Mouse (Mus musculus): ENCODE results near the gene Timm44. TPM values are rescaled to one million over a fixed set of nuclear protein-coding genes. Genes with fewer than 3 reads are reported as not detected.

Gene Timm44
- 38.3 and 39.3 TPM in 2 replicates for polyA plus RNA-seq (2015; fragmentation: Nextera tagmentation; extraction: Ambion mirVana)

GRCm38 (mm10) chr8:4275275-4276110 is at the start of gene Timm44:
Gene Timm44, minus strand, starts transcription at chr8:4275913.
- no peaks in the 10 kb centered on the region for H3K9me3 ChIP-seq
- H3K4me3 ChIP-seq, result peak within 1 kb of the TSS; percentile 75

GRCm38 (mm10) chr8:4324983-4325750 is 49.5 kb upstream of the Timm44 start, which contains the start of the genes Ccl25 and Elavl1:
Gene Ccl25, plus strand, starts transcription at chr8:4325210.
Gene Elavl1, minus strand, starts transcription at chr8:4325413.
- H3K36me3 ChIP-seq, result peaks cover 43% of the 10 kb centered on the region
- H3K4me3 ChIP-seq, result peak within 1 kb of the TSS; percentile 99
- H3K9ac ChIP-seq, result peak within 1 kb of the TSS; percentile 99
- H3K4me2 ChIP-seq, result peak within 1 kb of the TSS; percentile 88
- H3K27me3 ChIP-seq, result no peaks in the 10 kb centered on the region
- peaks cover 53% of the 10 kb centered on the region for H3K4me1 ChIP-seq (replicated peaks)
- under 1% methylated on average over 77 of the region's 78 CpGs for WGBS
- H3K27ac ChIP-seq (replicated peaks), result peak within 1 kb of the TSS; percentile 91
- H3K9me3 ChIP-seq, result no peaks in the 10 kb centered on the region
- ATAC-seq (ENCODE audit: low read depth), result peak; percentile 99

More at GRCm38 (mm10) chr8:4275275-4276110, at the start of gene Timm44:
- Histone ChIP-seq H3K27me3 (no peaks in the 10 kb centered on the region), H3K4me1 (replicated peaks) (peaks cover 14% of the 10 kb centered on the region), H3K9ac (peak within 1 kb of the TSS; percentile 83), H3K27ac (replicated peaks) (peak within 1 kb of the TSS; percentile 77), H3K36me3 (peaks cover 33% of the 10 kb centered on the region), H3K4me2 (peak within 1 kb of the TSS; percentile 62)
- ATAC-seq (ENCODE audit: low read depth), result peak; percentile 96
- WGBS, result under 1% methylated on average over 39 of the region's 39 CpGs

GRCm38 (mm10) chr8:4324525-4324924 is 48.8 kb upstream of the Timm44 start:
- Histone ChIP-seq H3K27ac (replicated peaks) (peak overlapping the region; percentile 91), H3K9me3 (no peaks in the 10 kb centered on the region), H3K27me3 (no peaks in the 10 kb centered on the region), H3K9ac (peak overlapping the region; percentile 99), H3K4me2 (peak overlapping the region; percentile 88), H3K4me3 (peak overlapping the region; percentile 99), H3K4me1 (replicated peaks) (peaks cover 56% of the 10 kb centered on the region), H3K36me3 (peaks cover 40% of the 10 kb centered on the region)
- ATAC-seq (ENCODE audit: low read depth), result peak; percentile 66
- WGBS, result under 1% methylated on average over 42 of the region's 42 CpGs

- Histone ChIP-seq H3K4me1 (replicated peaks) (peaks cover 56% of the 10 kb centered on the region), H3K27ac (replicated peaks) (no peak overlapping the region)
- 4% methylated on average over 6 of the region's 6 CpGs for WGBS
Observed at GRCm38 (mm10) chr8:4323917-4324316, 48.2 kb upstream of the Timm44 start.

GRCm38 (mm10) chr8:4322470-4322869 is 46.8 kb upstream of the Timm44 start:
- Histone ChIP-seq H3K9me3 (no peaks in the 10 kb centered on the region), H3K9ac (no peak overlapping the region), H3K4me2 (peak overlapping the region; percentile 88), H3K4me1 (replicated peaks) (peaks cover 56% of the 10 kb centered on the region), H3K36me3 (peaks cover 19% of the 10 kb centered on the region), H3K27me3 (no peaks in the 10 kb centered on the region), H3K27ac (replicated peaks) (no peak overlapping the region), H3K4me3 (0 out of 2 replicates have a peak overlapping the region, but pooled peaks have one; percentile 99)
- 36% methylated on average over 2 of the region's 2 CpGs for WGBS
- ATAC-seq (ENCODE audit: low read depth), result no peak

More at GRCm38 (mm10) chr8:4323917-4324316, 48.2 kb upstream of the Timm44 start:
- Histone ChIP-seq H3K9ac (peak overlapping the region; percentile 99), H3K27me3 (no peaks in the 10 kb centered on the region), H3K9me3 (no peaks in the 10 kb centered on the region), H3K4me2 (peak overlapping the region; percentile 88), H3K4me3 (peak overlapping the region; percentile 99), H3K36me3 (peaks cover 34% of the 10 kb centered on the region)
- no peak for ATAC-seq (ENCODE audit: low read depth)

GRCm38 (mm10) chr8:4321031-4321430 is 45.3 kb upstream of the Timm44 start:
- H3K4me3 ChIP-seq, result no peak overlapping the region
- no peak overlapping the region for H3K27ac ChIP-seq (replicated peaks)
- ATAC-seq (ENCODE audit: low read depth), result no peak
- 78% methylated on average over 2 of the region's 2 CpGs for WGBS
- peaks cover 18% of the 10 kb centered on the region for H3K36me3 ChIP-seq
- no peak overlapping the region for H3K9ac ChIP-seq
- H3K9me3 ChIP-seq, result no peaks in the 10 kb centered on the region
- H3K4me1 ChIP-seq (replicated peaks), result peaks cover 47% of the 10 kb centered on the region
- H3K4me2 ChIP-seq, result no peak overlapping the region
- H3K27me3 ChIP-seq, result no peaks in the 10 kb centered on the region

GRCm38 (mm10) chr8:4320404-4320803 is 44.7 kb upstream of the Timm44 start:
- peaks cover 18% of the 10 kb centered on the region for H3K36me3 ChIP-seq
- peaks cover 41% of the 10 kb centered on the region for H3K4me1 ChIP-seq (replicated peaks)
- H3K27me3 ChIP-seq, result no peaks in the 10 kb centered on the region
- no peaks in the 10 kb centered on the region for H3K9me3 ChIP-seq
- no peak overlapping the region for H3K27ac ChIP-seq (replicated peaks)
- no peak for ATAC-seq (ENCODE audit: low read depth)
- WGBS, result 91% methylated on average over 1 of the region's 1 CpGs
- H3K9ac ChIP-seq, result no peak overlapping the region
- no peak overlapping the region for H3K4me2 ChIP-seq
- H3K4me3 ChIP-seq, result no peak overlapping the region

GRCm38 (mm10) chr8:4319573-4319872 is 43.8 kb upstream of the Timm44 start:
- Histone ChIP-seq H3K4me3 (no peak overlapping the region), H3K36me3 (peaks cover 18% of the 10 kb centered on the region), H3K27ac (replicated peaks) (no peak overlapping the region), H3K9ac (no peak overlapping the region), H3K4me1 (replicated peaks) (peaks cover 41% of the 10 kb centered on the region), H3K9me3 (no peaks in the 10 kb centered on the region), H3K27me3 (no peaks in the 10 kb centered on the region), H3K4me2 (no peak overlapping the region)
- WGBS, result 97% methylated on average over 11 of the region's 11 CpGs
- ATAC-seq (ENCODE audit: low read depth), result no peak

GRCm38 (mm10) chr8:4318796-4319572 is 43.3 kb upstream of the Timm44 start:
- peaks cover 40% of the 10 kb centered on the region for H3K4me1 ChIP-seq (replicated peaks)
- WGBS, result 88% methylated on average over 2 of the region's 2 CpGs
- no peak overlapping the region for H3K4me2 ChIP-seq
- H3K27ac ChIP-seq (replicated peaks), result no peak overlapping the region
- H3K4me3 ChIP-seq, result no peak overlapping the region
- H3K9me3 ChIP-seq, result no peaks in the 10 kb centered on the region
- no peaks in the 10 kb centered on the region for H3K27me3 ChIP-seq
- no peak for ATAC-seq (ENCODE audit: low read depth)
- H3K36me3 ChIP-seq, result peaks cover 18% of the 10 kb centered on the region
- H3K9ac ChIP-seq, result no peak overlapping the region

- H3K27me3 ChIP-seq, result no peaks in the 10 kb centered on the region
- peaks cover 36% of the 10 kb centered on the region for H3K4me1 ChIP-seq (replicated peaks)
- no peak overlapping the region for H3K4me3 ChIP-seq
- H3K36me3 ChIP-seq, result peaks cover 18% of the 10 kb centered on the region
- no peak for ATAC-seq (ENCODE audit: low read depth)
- H3K27ac ChIP-seq (replicated peaks), result no peak overlapping the region
- H3K9me3 ChIP-seq, result no peaks in the 10 kb centered on the region
- H3K9ac ChIP-seq, result no peak overlapping the region
- H3K4me2 ChIP-seq, result no peak overlapping the region
- 92% methylated on average over 5 of the region's 5 CpGs for WGBS
Observed at GRCm38 (mm10) chr8:4318124-4318523, 42.4 kb upstream of the Timm44 start.

GRCm38 (mm10) chr8:4314852-4315251 is 39.1 kb upstream of the Timm44 start:
- H3K4me2 ChIP-seq, result no peak overlapping the region
- peaks cover 18% of the 10 kb centered on the region for H3K36me3 ChIP-seq
- no peak overlapping the region for H3K4me3 ChIP-seq
- peaks cover 4% of the 10 kb centered on the region for H3K4me1 ChIP-seq (replicated peaks)
- ATAC-seq (ENCODE audit: low read depth), result no peak
- H3K27ac ChIP-seq (replicated peaks), result no peak overlapping the region
- H3K9ac ChIP-seq, result no peak overlapping the region
- 97% methylated on average over 3 of the region's 3 CpGs for WGBS
- H3K9me3 ChIP-seq, result no peaks in the 10 kb centered on the region
- H3K27me3 ChIP-seq, result no peaks in the 10 kb centered on the region

Data from neural tube, embryonic 13.5 days (tissue).